Mouse (Mus musculus) left cerebral cortex, postnatal 25 days (tissue): ENCODE results near the gene AC109138.7. TPM values are rescaled to one million over a fixed set of nuclear protein-coding genes. Genes with fewer than 3 reads are reported as not detected.

ENCODE experiments used
- DNase-seq, 2 experiments: peaks; one replicate each; pipeline ENCODE4 v3.0.0; 2022; ENCODE audit warnings: low spot score in 2 of 2, mixed read lengths in 1 of 2
- intact Hi-C: fragments of 180-260 bp; cut with DNase I; formaldehyde crosslinking; loops from one replicate; pipeline ENCODE4 v1.15.1; 2025
- microRNA-seq, 2 experiments: library from miRNA; unstranded; fragments of <30 nt; microRNA quantifications; one replicate each; pipeline ENCODE4 v1.2.0; 2022
- total RNA-seq, 2 experiments: library from RNA; stranded (reverse); gene quantifications; 2 replicates each; pipeline ENCODE4 v1.2.3; 2021

The AC109138.7 gene
- total RNA-seq, 2 experiments from 2014 or later = not detected

DNA sequence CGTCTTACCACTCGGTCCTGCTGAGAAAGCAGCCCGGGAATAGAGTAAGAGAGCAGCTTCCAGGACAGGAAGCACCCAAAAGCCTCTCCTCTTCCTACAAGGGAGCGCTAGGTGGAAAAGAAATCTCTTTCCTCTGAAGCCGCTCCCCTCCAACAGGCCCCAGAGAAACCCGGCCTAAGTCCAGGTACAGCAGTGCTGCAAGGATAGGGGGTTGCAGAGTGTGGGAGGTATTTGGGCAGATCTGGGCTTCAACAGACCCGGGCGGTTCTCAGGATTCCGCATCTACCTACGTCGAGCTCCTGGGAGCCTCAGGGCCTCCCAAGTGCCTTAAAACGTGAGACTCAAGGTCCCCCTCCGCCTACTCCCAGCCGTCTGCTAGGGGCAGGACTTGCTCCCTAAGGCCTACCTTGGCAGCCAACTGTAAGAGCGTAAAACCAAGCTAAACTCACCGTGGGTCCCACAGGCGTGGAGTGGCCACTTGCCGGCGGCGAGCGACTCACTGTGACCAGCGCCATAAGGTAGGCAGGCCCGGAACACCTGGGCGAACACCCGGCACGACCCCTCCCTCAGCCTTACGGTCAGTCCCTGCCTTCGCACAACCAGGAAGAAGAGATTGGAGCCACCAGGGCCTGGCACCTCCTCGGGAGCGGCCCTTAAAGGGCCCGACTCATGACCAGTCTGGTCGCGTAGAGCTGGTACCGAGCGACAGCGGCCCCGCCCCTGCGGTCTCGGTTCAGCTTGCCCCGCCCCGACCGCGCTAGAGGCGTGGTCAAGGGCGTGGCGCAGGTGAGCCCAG, 54.6 kb downstream of the AC109138.7 start, which contains the start of gene Ssh3:
TSS of gene Ssh3 (minus strand) at position 615 of the 796 bp plus-strand sequence.
- DNase-seq = peak; percentile 73 to 77
- intact Hi-C loops = loop anchor here (1.0 kb wide), 1 partner anchor 15 kb away; the partner anchor contains the start of gene Ankrd13d

DNA sequence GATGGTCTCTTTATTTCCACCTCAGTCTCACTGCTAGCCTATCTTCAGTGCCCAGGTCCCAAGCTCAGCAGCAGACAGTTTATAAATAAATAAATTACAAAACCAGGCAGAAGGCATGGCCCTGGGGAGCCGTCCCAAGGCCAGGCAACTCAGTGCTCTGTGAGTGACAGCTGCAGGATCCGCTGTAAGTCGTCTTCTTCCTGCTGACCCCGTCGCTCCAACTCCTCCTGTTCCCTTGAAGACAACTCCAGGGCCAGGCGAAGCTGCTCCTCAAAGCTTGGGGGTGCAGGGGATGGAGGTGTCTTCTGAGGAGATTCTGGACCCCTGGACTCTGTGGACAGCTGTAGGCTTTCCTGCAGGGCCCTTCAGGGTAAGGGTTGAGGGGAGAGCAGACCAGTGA, 56.0 kb downstream of the AC109138.7 start:
- DNase-seq = no peak

DNA sequence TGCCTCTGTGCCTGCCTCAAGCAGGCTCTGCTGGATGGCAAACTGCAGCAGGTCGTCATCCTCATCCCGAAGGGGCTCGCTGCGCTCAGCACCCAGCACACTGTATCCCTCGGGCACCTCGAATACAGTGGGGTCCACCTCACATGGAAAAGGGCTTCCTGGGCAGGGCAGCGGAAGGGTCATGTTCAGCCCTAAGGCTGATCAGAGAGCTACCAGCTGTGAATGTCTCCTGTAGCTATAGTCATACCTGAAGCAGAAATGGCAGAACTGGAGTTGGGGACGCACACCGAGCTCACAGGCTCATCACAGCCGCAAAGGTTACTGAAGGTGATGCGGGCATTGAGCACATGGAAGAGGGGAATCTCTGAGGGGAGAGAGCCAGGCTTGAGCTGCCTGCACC, 56.8 kb downstream of the AC109138.7 start:
- intact Hi-C loops = no loop called here
- DNase-seq = no peak

More for the DNA sequence above, 56.0 kb downstream of the AC109138.7 start:
- intact Hi-C loops = no loop called here

DNA sequence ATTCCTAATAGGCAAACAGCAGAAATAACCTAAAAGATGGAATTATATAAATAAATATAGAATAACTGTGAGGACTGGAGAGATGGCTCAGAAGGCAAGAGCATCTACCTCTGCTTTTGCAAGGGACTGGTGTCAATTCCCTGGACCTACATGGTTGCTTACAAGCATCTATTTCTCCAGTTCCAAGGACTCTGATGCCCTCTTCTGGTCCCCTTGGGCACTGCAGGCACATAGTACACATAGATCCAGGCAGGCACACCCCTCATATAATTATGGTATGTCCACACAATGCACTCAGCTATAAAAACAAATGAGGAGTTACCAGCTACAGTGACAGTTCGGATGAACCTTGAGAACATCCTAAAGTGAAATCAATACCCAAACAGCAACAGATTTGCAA, 65.3 kb downstream of the AC109138.7 start:
- no peak for DNase-seq
- intact Hi-C loops = no loop called here

DNA sequence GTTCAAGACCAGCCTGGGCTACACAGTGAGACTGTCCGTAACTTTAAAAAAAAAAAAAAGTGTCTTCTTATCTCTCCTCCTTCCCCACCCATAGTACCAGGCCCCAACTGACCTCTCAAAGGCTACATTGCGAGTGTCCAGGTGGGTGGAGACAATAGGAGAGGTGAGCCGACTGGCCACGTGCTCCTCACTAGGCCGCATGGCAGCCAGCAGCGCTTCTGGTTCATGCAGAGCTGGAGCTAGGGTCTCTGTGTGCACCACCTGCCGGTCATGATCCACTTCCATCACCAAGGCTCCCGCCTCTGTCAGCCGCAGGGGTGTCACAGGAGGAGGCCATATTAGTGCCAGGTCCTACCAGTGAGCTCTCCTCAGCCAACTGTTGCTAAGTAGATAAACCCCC, 66.3 kb downstream of the AC109138.7 start:
- intact Hi-C loops = no loop called here
- no peak for DNase-seq

Small RNA genes within 50 kb of the gene (microRNA-seq; reads per million reads assigned to microRNA genes)
- gene Gm26115 (0 reads per million in 2 experiments), gene Mir6985 (5.4 to 5.9 reads per million in 2 experiments)

Other genes with a start within 250 kb of the AC109138.7 start
- gene Aldh3b2, start 242.0 kb upstream of the AC109138.7 start, total RNA-seq = 1 to 10 TPM; 1.7 to 2.1 TPM
- 1 to 10 TPM; 3.2 to 3.4 TPM for gene Acy3, start 227.8 kb upstream of the AC109138.7 start, total RNA-seq
- not detected for gene Tbx10, start 221.6 kb upstream of the AC109138.7 start, total RNA-seq
- gene Nudt8, start 213.8 kb upstream of the AC109138.7 start, total RNA-seq = 1 to 10 TPM; 7.0 to 7.3 TPM
- gene Gm49405, start 213.7 kb upstream of the AC109138.7 start, total RNA-seq = 1 to 10 TPM; 1.1 to 1.6 TPM
- 1 to 10 TPM; 4.4 to 5.1 TPM for gene Doc2g, start 211.0 kb upstream of the AC109138.7 start, total RNA-seq
- gene Ndufv1, start 201.6 kb upstream of the AC109138.7 start, total RNA-seq = 100 to 1,000 TPM; 221 to 241 TPM
- 100 to 1,000 TPM; 266 to 294 TPM for gene Gstp1, start 176.4 kb upstream of the AC109138.7 start, total RNA-seq
- 10 to 100 TPM; 30.7 to 33.1 TPM for gene Gstp2, start 168.3 kb upstream of the AC109138.7 start, total RNA-seq
- gene Gstp3, start 154.8 kb upstream of the AC109138.7 start, total RNA-seq = not detected
- gene Cabp2, start 132.8 kb upstream of the AC109138.7 start, total RNA-seq = not detected
- gene Cdk2ap2, start 117.2 kb upstream of the AC109138.7 start, total RNA-seq = 10 to 100 TPM; 31.8 to 35.3 TPM
- gene Pitpnm1, start 114.4 kb upstream of the AC109138.7 start, total RNA-seq = 100 to 1,000 TPM; 208 to 215 TPM
- 100 to 1,000 TPM; 116 to 118 TPM for gene Aip, start 88.5 kb upstream of the AC109138.7 start, total RNA-seq
- not detected for gene Gpr152, start 74.6 kb upstream of the AC109138.7 start, total RNA-seq
- not detected for gene Cabp4, start 70.3 kb upstream of the AC109138.7 start, total RNA-seq
- 10 to 100 TPM; 75.6 to 82.8 TPM for gene Coro1b, start 65.7 kb upstream of the AC109138.7 start, total RNA-seq
- gene Ptprcap, start 60.8 kb upstream of the AC109138.7 start, total RNA-seq = 1 to 10 TPM; 1.1 to 2.0 TPM
- gene Rps6kb2, start 51.0 kb upstream of the AC109138.7 start, total RNA-seq = 10 to 100 TPM; 28.5 to 32.0 TPM
- gene Carns1, start 38.9 kb upstream of the AC109138.7 start, total RNA-seq = 1 to 10 TPM; 6.6 to 8.7 TPM
- gene Tbc1d10c, start 23.1 kb upstream of the AC109138.7 start, total RNA-seq = 1 to 10 TPM; 1.3 to 2.0 TPM
- gene Ppp1ca, start 22.3 kb upstream of the AC109138.7 start, total RNA-seq = 100 to 1,000 TPM; 318 to 320 TPM
- 1 to 10 TPM; 6.9 to 8.0 TPM for gene Rad9a, start 12.7 kb upstream of the AC109138.7 start, total RNA-seq
- 1 to 10 TPM in 1 of 2 experiments, under 1 TPM in 1; 0.96 to 1.2 TPM for gene Clcf1, start 119 bp upstream of the AC109138.7 start, total RNA-seq
- 10 to 100 TPM; 14.0 to 18.6 TPM for gene Pold4, start 17.5 kb downstream of the AC109138.7 start, total RNA-seq
- gene Ssh3, start 54.8 kb downstream of the AC109138.7 start, total RNA-seq = 10 to 100 TPM; 52.3 to 58.2 TPM
- gene Ankrd13d, start 68.8 kb downstream of the AC109138.7 start, total RNA-seq = 10 to 100 TPM; 70.0 to 76.6 TPM
- gene Grk2, start 91.9 kb downstream of the AC109138.7 start, total RNA-seq = 100 to 1,000 TPM; 217 to 223 TPM
- 10 to 100 TPM; 71.5 to 75.1 TPM for gene Kdm2a, start 183.9 kb downstream of the AC109138.7 start, total RNA-seq
- gene Rhod, start 225.1 kb downstream of the AC109138.7 start, total RNA-seq = under 1 TPM; 0.57 to 0.64 TPM